Mouse (Mus musculus) cerebellum, adult (tissue): Measurements from ENCODE around the gene Mrpl37.

Experiments used
- ATAC-seq: cut with Nextera tagmentation; 2 replicates; pipeline ENCODE4 v1.9.2; 2017; ENCODE audit warnings: mild to moderate bottlenecking, moderate library complexity, mixed read lengths; ENCODE audit not compliant: insufficient number of reproducible peaks, low FRiP score, low TSS enrichment

Mrpl37 gene

GRCm38 (mm10) chr4:107020287-107021000, 46.2 kb downstream of the Mrpl37 start:
- no peak for ATAC-seq

DNA sequence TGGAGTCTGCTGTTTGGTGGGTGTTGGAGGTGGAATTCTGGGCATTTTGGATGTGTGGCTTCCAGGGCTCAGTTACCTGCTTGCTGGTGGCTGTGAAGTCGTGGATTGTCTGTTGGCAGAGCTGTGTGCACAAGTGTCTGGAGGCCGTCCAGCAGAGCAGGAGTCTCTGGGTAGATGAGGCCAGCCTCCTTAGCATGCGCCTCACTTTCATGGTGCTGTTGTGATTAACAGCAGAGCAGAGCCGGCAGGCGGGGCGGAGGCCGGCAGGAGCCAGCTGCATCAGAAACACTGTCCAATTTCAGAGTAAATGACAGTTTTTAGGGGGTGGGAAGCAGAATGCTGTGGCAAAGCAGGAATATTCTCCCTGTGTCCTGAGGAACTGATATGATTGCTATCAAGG, 47.6 kb downstream of the Mrpl37 start:
- ATAC-seq, result no peak

- no peak for ATAC-seq
Measured at GRCm38 (mm10) chr4:107018521-107018920, 48.1 kb downstream of the Mrpl37 start.

DNA sequence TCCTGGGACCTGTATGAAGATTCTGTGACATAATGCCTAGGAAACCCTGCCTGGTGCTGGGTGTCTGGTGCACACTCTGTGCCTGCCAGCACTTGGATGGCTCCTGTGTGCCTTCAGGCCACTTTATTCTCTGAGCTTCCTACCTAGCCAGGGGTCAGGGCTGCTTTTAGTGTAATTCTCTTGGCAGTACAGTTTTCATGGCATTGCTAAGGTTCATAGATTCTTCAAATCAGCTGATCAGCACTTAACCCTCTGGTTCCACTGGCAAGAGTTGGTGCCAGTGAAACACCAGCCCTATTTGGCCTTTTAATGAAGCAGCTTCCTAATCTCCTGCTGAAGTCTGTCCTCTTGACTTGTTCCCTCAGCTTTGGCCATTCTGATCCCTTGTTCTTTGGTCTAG, 49.4 kb downstream of the Mrpl37 start:
- ATAC-seq, result no peak

DNA sequence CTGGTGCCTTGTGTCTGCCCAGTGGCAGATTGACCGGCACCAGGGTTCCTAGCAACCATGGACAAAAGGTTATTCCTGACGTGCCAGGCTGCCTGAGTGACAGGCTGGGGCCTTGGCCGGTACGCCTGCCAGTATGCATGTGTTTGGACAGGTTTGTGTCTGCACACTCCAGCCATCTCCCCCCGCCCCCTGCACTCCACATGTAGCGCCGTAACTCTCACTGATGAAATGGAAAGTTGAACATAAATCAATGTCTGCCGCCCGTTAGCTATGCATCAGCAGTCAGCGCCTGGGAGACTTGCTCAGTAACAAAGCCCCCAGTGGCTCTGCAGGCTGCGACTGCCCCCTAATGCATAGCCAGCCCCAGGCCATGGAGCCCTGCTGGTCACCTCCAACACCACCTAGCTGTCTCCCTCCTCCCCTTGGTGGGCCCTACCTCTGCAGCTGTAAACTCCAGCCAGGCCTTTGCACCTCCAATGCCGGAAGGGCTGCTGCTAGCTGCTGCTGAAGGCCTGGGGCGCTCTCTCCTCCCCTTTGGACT, 50.6 kb downstream of the Mrpl37 start:
- ATAC-seq, result no peak

GRCm38 (mm10) chr4:107013817-107014260, 52.8 kb downstream of the Mrpl37 start:
- no peak for ATAC-seq

GRCm38 (mm10) chr4:107013119-107013816, 53.4 kb downstream of the Mrpl37 start:
- ATAC-seq, result no peak

GRCm38 (mm10) chr4:107012574-107012973, 54.1 kb downstream of the Mrpl37 start:
- ATAC-seq, result peak; percentile 75

- ATAC-seq, result 0 out of 2 replicates have a peak, but pooled peaks have one; percentile 13
Measured at GRCm38 (mm10) chr4:107012005-107012478, 54.6 kb downstream of the Mrpl37 start.

DNA sequence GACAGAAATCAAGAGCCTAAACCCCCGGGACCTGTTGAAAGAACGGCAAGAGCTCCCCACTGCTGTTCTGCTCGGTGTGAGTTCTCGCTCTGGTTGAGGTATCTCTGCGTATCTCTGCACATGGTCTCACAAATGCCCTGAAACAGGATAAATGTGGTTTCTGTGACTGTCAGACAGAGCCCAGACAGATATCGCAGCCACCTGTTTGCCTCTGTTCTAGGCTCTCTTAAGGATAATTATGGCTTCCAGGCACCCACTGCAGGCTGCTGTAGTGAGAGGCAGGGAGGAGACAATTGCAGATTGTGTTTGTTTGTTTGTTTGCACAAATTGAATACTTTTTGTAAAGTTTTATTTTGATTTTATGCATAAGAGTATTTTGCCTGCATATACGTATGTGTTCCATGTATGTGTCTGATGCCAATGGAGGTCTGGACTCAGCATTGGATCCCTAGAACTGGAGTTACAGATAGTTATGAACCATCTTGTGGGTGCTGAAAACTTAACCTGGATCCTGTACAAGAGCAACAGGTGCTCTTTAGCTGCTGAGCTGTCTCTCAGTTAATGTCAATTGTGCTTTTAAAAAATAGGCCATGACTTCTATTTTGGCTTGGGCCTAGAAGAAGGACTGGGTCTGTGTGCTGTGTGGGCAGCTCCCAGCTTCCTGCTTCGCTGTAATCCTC, 55.2 kb downstream of the Mrpl37 start:
- ATAC-seq, result no peak

DNA sequence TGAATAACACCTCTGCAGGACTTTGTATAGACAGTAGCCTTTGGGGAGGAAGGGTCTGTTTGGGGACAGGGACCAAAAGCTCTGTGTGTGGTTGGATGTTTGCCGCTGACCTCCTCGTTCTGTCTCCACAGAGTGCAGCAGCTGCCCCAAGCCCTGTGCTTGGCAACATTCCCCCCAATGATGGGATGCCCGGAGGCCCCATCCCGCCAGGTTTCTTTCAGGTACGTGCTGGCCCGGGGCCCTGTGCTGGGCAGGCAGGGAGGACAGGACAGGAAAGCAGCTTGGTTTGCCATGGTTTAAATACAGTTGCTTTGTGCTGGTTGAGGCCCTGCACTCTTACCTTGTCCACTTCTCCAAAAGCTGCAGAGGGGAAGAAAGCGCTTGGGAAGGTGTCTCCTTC, 57.1 kb downstream of the Mrpl37 start:
- ATAC-seq, result no peak

DNA sequence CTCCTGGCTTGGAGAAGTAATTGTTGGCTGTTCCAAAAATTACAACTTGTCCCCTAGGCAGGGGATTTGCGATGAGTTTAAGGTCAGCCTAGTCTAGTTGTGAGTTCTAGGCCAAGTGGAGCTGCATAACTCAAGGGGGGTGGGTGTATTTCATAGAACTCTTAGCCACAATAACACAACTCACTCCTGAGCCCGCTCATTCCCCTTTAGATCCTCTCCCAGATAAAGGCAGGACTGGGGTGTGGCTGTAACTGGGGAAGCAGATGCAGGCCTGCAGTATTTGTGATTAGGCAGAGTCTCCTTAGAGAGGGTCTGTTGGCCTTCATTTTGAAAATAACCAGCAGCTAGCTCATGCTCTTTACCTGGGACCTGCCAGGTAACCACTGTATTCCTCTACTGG, 58.5 kb downstream of the Mrpl37 start:
- no peak for ATAC-seq

- no peak for ATAC-seq
Measured at GRCm38 (mm10) chr4:107007359-107007758, 59.3 kb downstream of the Mrpl37 start.

DNA sequence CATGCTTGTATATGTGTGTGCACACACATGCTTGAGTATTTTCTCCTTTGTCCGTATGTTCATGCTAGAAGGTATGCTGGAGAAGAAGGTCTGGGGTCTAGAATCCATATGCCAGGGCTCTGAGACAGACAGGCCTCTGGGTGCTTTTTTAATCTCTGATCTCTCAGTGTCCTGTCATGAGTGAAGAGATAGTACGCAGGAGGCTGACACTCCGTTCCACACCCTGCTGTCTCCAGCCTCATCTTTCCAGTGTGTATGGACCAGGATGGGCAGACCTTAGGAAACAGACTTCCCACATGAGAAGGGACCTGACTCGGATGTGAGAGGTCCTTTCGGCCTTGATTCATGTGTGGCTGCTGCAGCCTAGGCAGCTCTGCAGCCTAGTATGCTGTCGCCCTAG, 59.9 kb downstream of the Mrpl37 start:
- no peak for ATAC-seq

- ATAC-seq, result no peak
Measured at GRCm38 (mm10) chr4:107006229-107006628, 60.4 kb downstream of the Mrpl37 start.
